Mouse (Mus musculus) embryonic facial prominence, embryonic 10.5 days (tissue): ENCODE measurements around the gene Cenpi. TPM values are rescaled to one million over a fixed set of nuclear protein-coding genes. Genes with fewer than 3 reads are reported as not detected.

Experiments used
- DNase-seq: peaks from one replicate; pipeline ENCODE4 v3.0.0-alpha.2; 2017; ENCODE audit warnings: low spot score
- H3K27ac ChIP-seq: fragments of 300-500 bp; sonication (generic); replicated peaks from 2 replicates; pipeline ENCODE4 v1.5.1; 2016; ENCODE audit warnings: mild to moderate bottlenecking
- H3K27me3 ChIP-seq: fragments of 300-500 bp; sonication (generic); replicated peaks from 2 replicates; pipeline ENCODE4 v1.6.1; 2016; ENCODE audit warnings: low read depth, mild to moderate bottlenecking; ENCODE audit not compliant: poor library complexity, severe bottlenecking
- H3K36me3 ChIP-seq: fragments of 300-500 bp; sonication (generic); replicated peaks from 2 replicates; pipeline ENCODE4 v1.6.1; 2016; ENCODE audit warnings: mild to moderate bottlenecking, moderate library complexity
- H3K4me1 ChIP-seq: fragments of 300-500 bp; sonication (generic); 2 replicates; pipeline ENCODE4 v1.6.1; 2016
- H3K4me3 ChIP-seq: fragments of 300-500 bp; sonication (generic); 2 replicates; pipeline ENCODE4 v1.5.1; 2016; ENCODE audit warnings: mild to moderate bottlenecking, moderate library complexity
- H3K9me3 ChIP-seq: fragments of 300-500 bp; sonication (generic); 2 replicates; pipeline ENCODE4 v1.6.1; 2016; ENCODE audit warnings: mild to moderate bottlenecking
- WGBS: fragments of 180-500 bp; shearing (Covaris S2); methylation state at CpG from one replicate; pipeline ENCODE4 v1.1.7; 2016; 5-methylcytosine and 5-hydroxymethylcytosine counted together
- polyA plus RNA-seq: library from polyadenylated mRNA; unstranded; fragments of >200 nt; fragmentation: Nextera tagmentation; extraction: Ambion mirVana; gene quantifications from 2 replicates; pipeline ENCODE4 v1.2.1, GENCODE M21; 2016

The Cenpi gene
- polyA plus RNA-seq, 1 experiment from 2014 or later = 29.7 TPM

GRCm38 (mm10) chrX:134374190-134374589, 66.3 kb downstream of the Cenpi start:
- 68% methylated on average over 1 of the region's 1 CpGs for WGBS
- Histone ChIP-seq H3K27me3 (peaks cover 17% of the 10 kb centered on the region; the same call in 1 of the 2 replicates), H3K4me1 (no peaks in the 10 kb centered on the region), H3K27ac (no peak overlapping the region), H3K9me3 (no peaks in the 10 kb centered on the region), H3K4me3 (no peak overlapping the region), H3K36me3 (peaks cover 2% of the 10 kb centered on the region; the same call in 1 of the 2 replicates)
- no peak for DNase-seq

DNA sequence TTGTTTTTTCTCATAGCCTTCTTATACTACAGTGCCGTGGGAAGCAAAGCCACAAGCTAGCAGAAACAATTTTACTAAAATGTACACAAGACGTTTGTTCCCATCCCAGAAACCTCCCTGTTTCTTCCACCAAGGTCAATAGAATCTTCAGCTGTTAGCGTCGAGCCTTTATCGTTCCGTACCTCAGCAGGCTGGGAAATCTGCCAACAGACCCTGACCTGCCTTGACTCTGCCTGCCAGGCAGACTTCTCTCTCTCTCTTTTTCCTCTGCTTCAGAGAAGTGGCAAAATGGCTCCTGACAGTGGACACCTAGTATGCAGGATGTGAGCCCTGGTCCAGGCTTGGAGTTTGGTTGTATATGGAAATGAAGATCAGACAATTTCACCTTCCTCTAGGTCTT, 77.0 kb downstream of the Cenpi start:
- no peaks in the 10 kb centered on the region for H3K4me1 ChIP-seq
- DNase-seq = no peak
- H3K4me3 ChIP-seq = no peak overlapping the region
- 90% methylated on average over 6 of the region's 6 CpGs for WGBS
- H3K9me3 ChIP-seq = no peaks in the 10 kb centered on the region
- H3K36me3 ChIP-seq = no peaks in the 10 kb centered on the region
- H3K27ac ChIP-seq = no peak overlapping the region
- peaks cover 21% of the 10 kb centered on the region for H3K27me3 ChIP-seq

DNA sequence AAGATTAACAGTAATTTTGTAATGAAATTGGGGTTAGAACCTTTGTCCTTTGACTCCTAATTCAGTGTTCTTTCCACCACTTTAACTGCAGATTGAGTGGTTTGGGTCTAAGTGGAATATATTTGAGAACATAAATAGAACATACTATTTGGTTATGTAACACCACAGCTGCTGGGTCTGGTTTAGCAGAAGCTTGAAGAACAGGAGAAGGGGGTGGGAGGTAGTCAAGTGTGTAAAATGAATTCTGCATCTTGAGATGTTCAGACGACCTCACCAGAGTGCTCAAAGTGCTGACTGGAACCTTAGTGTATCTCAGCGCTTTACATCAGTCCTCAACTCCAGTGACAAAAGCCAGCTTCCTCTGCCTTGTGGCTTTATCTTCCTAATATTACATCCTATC, 91.1 kb downstream of the Cenpi start:
- H3K36me3 ChIP-seq = no peaks in the 10 kb centered on the region
- no peak overlapping the region for H3K27ac ChIP-seq
- no peaks in the 10 kb centered on the region for H3K9me3 ChIP-seq
- DNase-seq = no peak
- no peak overlapping the region for H3K4me3 ChIP-seq
- 0 out of 2 replicates have a peak, but pooled peaks cover 2% of the 10 kb centered on the region for H3K4me1 ChIP-seq
- 73% methylated on average over 2 of the region's 2 CpGs for whole genome bisulfite sequencing
- H3K27me3 ChIP-seq = peaks cover 44% of the 10 kb centered on the region

- 24% methylated on average over 15 of the region's 15 CpGs for WGBS
- DNase-seq = peak; percentile 30
- Histone ChIP-seq H3K27ac (peak within 1 kb of the TSS; percentile 59), H3K4me3 (peak within 1 kb of the TSS; percentile 52), H3K36me3 (no peaks in the 10 kb centered on the region), H3K4me1 (0 out of 2 replicates have a peak, but pooled peaks cover 2% of the 10 kb centered on the region), H3K27me3 (peaks cover 61% of the 10 kb centered on the region), H3K9me3 (no peaks in the 10 kb centered on the region)
Observed at GRCm38 (mm10) chrX:134403863-134404583, 96.1 kb downstream of the Cenpi start, which contains the start of gene Drp2. TSS of gene Drp2 (plus strand) at chrX:134404551.

DNA sequence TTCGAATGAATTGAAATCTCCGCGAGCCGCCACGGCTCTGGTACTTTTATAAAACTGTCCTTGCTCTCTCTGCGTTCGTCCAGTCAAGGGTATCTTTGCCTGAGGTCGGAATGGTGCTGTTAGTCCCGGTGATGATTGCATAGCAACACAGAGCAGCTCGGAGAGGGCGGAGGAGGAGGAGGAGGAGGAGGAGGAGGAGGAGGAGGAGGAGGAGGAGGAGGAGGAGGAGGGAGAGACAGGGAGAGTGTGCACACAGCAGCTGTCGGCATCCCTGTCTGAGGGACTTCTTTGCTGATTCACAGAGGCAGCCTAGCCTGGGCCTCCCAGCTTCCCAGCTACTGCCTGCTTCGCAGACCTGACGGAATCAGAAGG, 96.7 kb downstream of the Cenpi start:
- Histone ChIP-seq H3K9me3 (no peaks in the 10 kb centered on the region), H3K4me3 (peak overlapping the region; percentile 52), H3K27ac (peak overlapping the region; percentile 59; the same call in 1 of the 2 replicates), H3K4me1 (0 out of 2 replicates have a peak, but pooled peaks cover 2% of the 10 kb centered on the region), H3K36me3 (no peaks in the 10 kb centered on the region), H3K27me3 (peaks cover 63% of the 10 kb centered on the region)
- 22% methylated on average over 12 of the region's 14 CpGs for WGBS
- DNase-seq = peak; percentile 31

GRCm38 (mm10) chrX:134409354-134409900, 101.5 kb downstream of the Cenpi start:
- DNase-seq = no peak
- no peak overlapping the region for H3K4me3 ChIP-seq
- 89% methylated on average over 6 of the region's 6 CpGs for WGBS
- H3K4me1 ChIP-seq = no peaks in the 10 kb centered on the region
- H3K36me3 ChIP-seq = no peaks in the 10 kb centered on the region
- H3K27me3 ChIP-seq = peaks cover 39% of the 10 kb centered on the region
- H3K9me3 ChIP-seq = no peaks in the 10 kb centered on the region
- H3K27ac ChIP-seq = no peak overlapping the region

DNA sequence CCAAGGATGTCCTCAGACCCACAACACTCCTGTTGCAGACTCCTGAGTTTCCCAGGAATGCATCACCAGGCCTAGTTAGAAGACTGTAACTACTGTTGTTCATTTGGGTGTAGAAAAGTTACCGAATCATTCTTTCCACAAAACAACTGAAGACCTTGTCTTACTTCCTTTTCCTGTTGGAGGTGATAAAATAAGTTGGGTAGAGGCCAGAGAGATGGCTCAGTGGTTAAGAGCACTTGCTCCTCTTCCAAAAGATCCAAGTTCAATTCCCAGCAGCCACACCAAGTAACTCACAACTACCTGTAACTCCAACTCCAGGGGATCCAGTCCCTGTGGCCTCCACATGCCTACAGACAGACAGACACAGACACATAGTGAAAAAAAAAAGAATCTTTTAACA, 104.2 kb downstream of the Cenpi start:
- 91% methylated on average over 1 of the region's 1 CpGs for WGBS
- H3K9me3 ChIP-seq = no peaks in the 10 kb centered on the region
- no peaks in the 10 kb centered on the region for H3K36me3 ChIP-seq
- H3K4me1 ChIP-seq = no peaks in the 10 kb centered on the region
- DNase-seq = no peak
- no peak overlapping the region for H3K27ac ChIP-seq
- no peak overlapping the region for H3K4me3 ChIP-seq
- peaks cover 17% of the 10 kb centered on the region for H3K27me3 ChIP-seq

Other genes with a start within 250 kb of the Cenpi start
- 68.1 and 68.3 TPM in 2 replicates for gene Cstf2, start 248.9 kb upstream of the Cenpi start, polyA plus RNA-seq
- not detected in 2 replicates for gene Xkrx, start 146.0 kb upstream of the Cenpi start, polyA plus RNA-seq
- not detected in 2 replicates for gene Arl13a, start 120.6 kb upstream of the Cenpi start, polyA plus RNA-seq
- 0.06 TPM in 1 of 2 replicates, not detected in the other for gene Nox1, start 86.1 kb upstream of the Cenpi start, polyA plus RNA-seq
- 8.0 and 8.3 TPM in 2 replicates for gene Trmt2b, start 31.1 kb upstream of the Cenpi start, polyA plus RNA-seq
- gene Tmem35a, start 12.9 kb upstream of the Cenpi start, polyA plus RNA-seq = 5.1 and 7.9 TPM in 2 replicates
- gene Drp2, start 96.5 kb downstream of the Cenpi start, polyA plus RNA-seq = 1.4 and 1.8 TPM in 2 replicates
- 0.21 TPM in 1 of 2 replicates, not detected in the other for gene Taf7l, start 168.4 kb downstream of the Cenpi start, polyA plus RNA-seq
- gene Timm8a1, start 233.8 kb downstream of the Cenpi start, polyA plus RNA-seq = 97.4 and 103 TPM in 2 replicates